Mouse (Mus musculus) forebrain, embryonic 11.5 days (tissue): ENCODE measurements around the gene Eif4g1. TPM values are rescaled to one million over a fixed set of nuclear protein-coding genes. Genes with fewer than 3 reads are reported as not detected.

Source experiments
- ATAC-seq: fragments of 200-750 bp; cut with Nextera tagmentation; replicated peaks from 2 replicates; pipeline ENCODE4 v1.8.0; 2017; ENCODE audit warnings: moderate TSS enrichment; ENCODE audit not compliant: low FRiP score
- DNase-seq: peaks from one replicate; pipeline ENCODE4 v3.0.0-alpha.2; 2017; ENCODE audit warnings: low spot score
- H3K27ac ChIP-seq: fragments of 300-500 bp; sonication (generic); 2 replicates; pipeline ENCODE4 v1.5.1; 2014; ENCODE audit warnings: low read depth, low read length
- H3K27me3 ChIP-seq: fragments of 300-500 bp; sonication (generic); 2 replicates; pipeline ENCODE4 v1.6.1; 2014; ENCODE audit warnings: mild to moderate bottlenecking, low read length, mixed read lengths; ENCODE audit not compliant: control insufficient read depth, insufficient read depth
- H3K36me3 ChIP-seq: fragments of 300-500 bp; sonication (generic); 2 replicates; pipeline ENCODE4 v1.6.1; 2014; ENCODE audit warnings: mild to moderate bottlenecking, low read length, moderate library complexity, mixed read lengths; ENCODE audit not compliant: control insufficient read depth, insufficient read depth
- H3K4me1 ChIP-seq: fragments of 300-500 bp; sonication (generic); replicated peaks from 2 replicates; pipeline ENCODE4 v1.6.1; 2014; ENCODE audit warnings: low read length, mixed read lengths; ENCODE audit not compliant: control insufficient read depth, insufficient read depth
- H3K4me2 ChIP-seq: fragments of 300-500 bp; sonication (generic); 2 replicates; pipeline ENCODE4 v1.6.1; 2014; ENCODE audit warnings: low read depth, mild to moderate bottlenecking, low read length, moderate library complexity, mixed read lengths; ENCODE audit not compliant: severe bottlenecking
- H3K4me3 ChIP-seq: fragments of 300-500 bp; sonication (generic); 2 replicates; pipeline ENCODE4 v1.5.1; 2014; ENCODE audit warnings: low read depth, low read length
- H3K9ac ChIP-seq: fragments of 300-500 bp; sonication (generic); 2 replicates; pipeline ENCODE4 v1.6.1; 2014; ENCODE audit warnings: low read length
- H3K9me3 ChIP-seq: fragments of 300-500 bp; sonication (generic); 2 replicates; pipeline ENCODE4 v1.6.1; 2016; ENCODE audit warnings: low read length, mixed read lengths; ENCODE audit not compliant: control insufficient read depth
- WGBS: fragments of 180-500 bp; shearing (Covaris S2); extraction: QIAGEN DNeasy Blood & Tissue Kit; methylation state at CpG from one replicate; pipeline ENCODE4 v1.1.7; 2014; 5-methylcytosine and 5-hydroxymethylcytosine counted together
- polyA plus RNA-seq: library from polyadenylated mRNA; unstranded; fragments of >200 nt; fragmentation: Nextera tagmentation; extraction: Ambion mirVana; gene quantifications from 2 replicates; pipeline ENCODE4 v1.2.1, GENCODE M21; 2014

Gene Eif4g1
- polyA plus RNA-seq, 1 experiment from 2014 or later, result 186 TPM

DNA sequence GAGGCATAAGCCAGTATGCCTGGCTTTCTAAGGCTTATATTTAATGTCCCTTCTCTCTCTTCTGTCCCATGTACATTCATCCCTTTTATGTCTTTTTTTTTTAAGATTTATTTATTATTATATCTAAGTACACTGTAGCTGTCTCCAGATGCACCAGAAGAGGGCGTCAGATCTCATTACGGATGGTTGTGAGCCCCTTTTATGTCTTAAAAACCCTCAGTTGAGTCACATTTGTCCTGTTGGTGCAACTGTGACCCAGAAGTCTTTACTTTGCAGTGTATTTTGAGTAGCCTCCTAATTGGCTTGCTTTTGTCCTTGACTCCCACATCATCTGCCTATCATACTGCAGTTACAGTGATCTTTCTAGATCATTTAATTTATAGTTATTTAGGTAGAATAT, 14.8 kb upstream of the Eif4g1 start:
- Histone ChIP-seq H3K27ac (no peak overlapping the region), H3K4me2 (no peak overlapping the region), H3K9ac (no peak overlapping the region), H3K4me1 (peaks cover 2% of the 10 kb centered on the region; the same call in 1 of the 2 replicates), H3K4me3 (no peak overlapping the region), H3K27me3 (no peaks in the 10 kb centered on the region), H3K9me3 (no peaks in the 10 kb centered on the region), H3K36me3 (peaks cover 13% of the 10 kb centered on the region; the same call in 1 of the 2 replicates)
- DNase-seq (no peak), ATAC-seq (no peak)
- WGBS, result 45% methylated on average over 2 of the region's 2 CpGs

DNA sequence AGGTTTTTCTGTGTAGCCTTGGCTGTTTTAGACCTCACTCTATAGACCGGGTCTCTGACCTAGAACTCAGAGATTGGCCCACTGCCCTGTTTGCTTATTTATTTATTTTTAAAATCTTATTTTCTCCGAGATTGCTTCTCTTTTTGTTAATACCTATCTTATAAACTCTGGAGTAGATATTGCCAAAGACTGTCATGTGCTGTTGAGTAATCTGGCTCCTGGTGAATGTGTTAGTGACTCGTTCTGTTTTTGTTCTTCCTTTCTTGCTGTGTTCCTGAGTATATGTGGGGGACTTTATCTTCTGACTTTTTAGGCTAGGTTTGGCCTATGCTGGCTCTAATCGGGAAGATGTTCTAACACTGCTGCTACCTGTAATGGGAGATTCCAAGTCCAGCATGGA, 10.5 kb upstream of the Eif4g1 start:
- no peak overlapping the region for H3K4me2 ChIP-seq
- no peak overlapping the region for H3K4me3 ChIP-seq
- peaks cover 26% of the 10 kb centered on the region for H3K36me3 ChIP-seq
- H3K9ac ChIP-seq, result no peak overlapping the region
- no peaks in the 10 kb centered on the region; the same call in 1 of the 2 replicates for H3K4me1 ChIP-seq
- no peak overlapping the region for H3K27ac ChIP-seq
- DNase-seq (no peak), ATAC-seq (no peak)
- no peaks in the 10 kb centered on the region for H3K9me3 ChIP-seq
- H3K27me3 ChIP-seq, result no peaks in the 10 kb centered on the region
- 98% methylated on average over 4 of the region's 4 CpGs for WGBS

DNA sequence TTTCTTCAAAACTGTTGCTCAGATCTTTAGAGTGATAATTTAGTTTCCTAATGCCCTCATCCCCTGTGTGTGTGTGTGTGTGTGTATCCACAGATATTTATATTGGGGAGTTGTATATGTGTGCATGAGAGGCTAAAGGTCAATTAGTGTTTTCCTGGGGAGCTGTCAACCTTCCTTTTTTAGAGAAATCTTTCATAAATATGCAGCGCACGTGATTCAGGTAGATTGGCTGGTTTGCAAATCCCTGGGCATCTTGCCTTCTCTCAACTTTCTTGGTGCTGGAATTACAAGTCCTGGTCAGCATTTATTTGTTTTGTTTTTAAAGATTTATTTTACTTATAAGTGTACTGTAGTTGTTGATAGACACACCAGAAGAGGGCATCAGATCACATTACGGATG, 2.2 kb downstream of the Eif4g1 start:
- no peak overlapping the region for H3K27ac ChIP-seq
- H3K9ac ChIP-seq, result no peak overlapping the region
- peaks cover 8% of the 10 kb centered on the region for H3K4me1 ChIP-seq
- H3K27me3 ChIP-seq, result no peaks in the 10 kb centered on the region
- no peak overlapping the region for H3K4me3 ChIP-seq
- H3K9me3 ChIP-seq, result no peaks in the 10 kb centered on the region
- no peaks in the 10 kb centered on the region for H3K36me3 ChIP-seq
- 86% methylated on average over 3 of the region's 3 CpGs for WGBS
- H3K4me2 ChIP-seq, result no peak overlapping the region
- DNase-seq (no peak), ATAC-seq (no peak)

GRCm38 (mm10) chr16:20671886-20672285, 3.8 kb downstream of the Eif4g1 start:
- no peaks in the 10 kb centered on the region for H3K9me3 ChIP-seq
- peak overlapping the region; percentile 57; the same call in 1 of the 2 replicates for H3K4me2 ChIP-seq
- peaks cover 8% of the 10 kb centered on the region for H3K4me1 ChIP-seq
- no peaks in the 10 kb centered on the region for H3K36me3 ChIP-seq
- H3K9ac ChIP-seq, result no peak overlapping the region; the same call in 1 of the 2 replicates
- H3K27ac ChIP-seq, result no peak overlapping the region
- peak overlapping the region; percentile 100 for H3K4me3 ChIP-seq
- ATAC-seq (no peak), DNase-seq (no peak)
- no peaks in the 10 kb centered on the region for H3K27me3 ChIP-seq
- 23% methylated on average over 6 of the region's 6 CpGs for WGBS

GRCm38 (mm10) chr16:20672500-20672902, 4.4 kb downstream of the Eif4g1 start:
- H3K4me1 ChIP-seq, result peaks cover 8% of the 10 kb centered on the region
- H3K36me3 ChIP-seq, result no peaks in the 10 kb centered on the region
- no peaks in the 10 kb centered on the region for H3K9me3 ChIP-seq
- H3K27me3 ChIP-seq, result no peaks in the 10 kb centered on the region
- ATAC-seq (peak; percentile 97), DNase-seq (peak; percentile 97)
- peak overlapping the region; percentile 96 for H3K9ac ChIP-seq
- H3K27ac ChIP-seq, result peak overlapping the region; percentile 89
- peak overlapping the region; percentile 57 for H3K4me2 ChIP-seq
- H3K4me3 ChIP-seq, result peak overlapping the region; percentile 100
- WGBS, result under 1% methylated on average over 34 of the region's 38 CpGs

DNA sequence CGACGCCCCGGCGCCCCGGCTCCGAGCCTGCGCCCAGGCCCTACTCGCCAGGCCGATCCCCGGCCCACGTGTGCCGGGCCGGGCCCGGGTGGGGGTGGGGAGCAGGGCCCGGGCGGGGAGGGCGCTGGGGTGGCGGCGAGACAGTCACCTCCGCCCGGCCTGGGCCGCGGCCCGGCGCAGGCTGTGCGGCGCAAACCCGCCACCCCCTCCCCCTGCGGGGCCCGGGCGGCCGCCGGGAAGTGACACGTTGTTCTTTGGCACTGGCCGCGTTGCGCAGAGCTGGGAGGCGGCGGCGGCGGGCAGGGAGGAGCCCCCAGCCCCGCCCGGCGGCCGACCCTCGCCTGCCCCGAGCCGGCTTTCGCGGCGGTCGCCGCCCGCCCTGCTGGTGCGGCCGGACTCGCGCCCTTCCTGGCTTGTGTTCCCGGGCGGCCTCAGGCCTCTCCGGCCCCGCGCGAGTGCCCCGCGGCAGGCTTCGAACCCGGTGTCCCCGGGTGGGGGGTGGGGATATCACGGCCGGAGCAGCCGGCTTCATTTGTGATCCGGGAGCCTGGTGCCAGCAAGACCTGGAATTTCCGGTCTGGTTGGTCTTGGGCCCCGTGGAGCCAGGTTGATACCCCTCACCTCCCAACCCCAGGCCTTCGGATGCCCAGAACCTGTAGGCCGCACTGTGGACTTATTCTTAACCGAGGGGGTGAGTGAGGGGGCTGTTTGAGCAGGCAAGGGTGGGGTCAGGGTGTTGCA, 5.0 kb downstream of the Eif4g1 start:
- peak overlapping the region; percentile 100 for H3K4me3 ChIP-seq
- 0% methylated on average over 38 of the region's 78 CpGs for WGBS
- peak overlapping the region; percentile 89 for H3K27ac ChIP-seq
- peak overlapping the region; percentile 96 for H3K9ac ChIP-seq
- DNase-seq (peak; percentile 82), ATAC-seq (peak; percentile 87; the same call in 1 of the 2 replicates)
- H3K9me3 ChIP-seq, result no peaks in the 10 kb centered on the region
- no peaks in the 10 kb centered on the region for H3K27me3 ChIP-seq
- peaks cover 4% of the 10 kb centered on the region; the same call in 1 of the 2 replicates for H3K36me3 ChIP-seq
- H3K4me2 ChIP-seq, result peak overlapping the region; percentile 95
- H3K4me1 ChIP-seq, result peaks cover 8% of the 10 kb centered on the region

DNA sequence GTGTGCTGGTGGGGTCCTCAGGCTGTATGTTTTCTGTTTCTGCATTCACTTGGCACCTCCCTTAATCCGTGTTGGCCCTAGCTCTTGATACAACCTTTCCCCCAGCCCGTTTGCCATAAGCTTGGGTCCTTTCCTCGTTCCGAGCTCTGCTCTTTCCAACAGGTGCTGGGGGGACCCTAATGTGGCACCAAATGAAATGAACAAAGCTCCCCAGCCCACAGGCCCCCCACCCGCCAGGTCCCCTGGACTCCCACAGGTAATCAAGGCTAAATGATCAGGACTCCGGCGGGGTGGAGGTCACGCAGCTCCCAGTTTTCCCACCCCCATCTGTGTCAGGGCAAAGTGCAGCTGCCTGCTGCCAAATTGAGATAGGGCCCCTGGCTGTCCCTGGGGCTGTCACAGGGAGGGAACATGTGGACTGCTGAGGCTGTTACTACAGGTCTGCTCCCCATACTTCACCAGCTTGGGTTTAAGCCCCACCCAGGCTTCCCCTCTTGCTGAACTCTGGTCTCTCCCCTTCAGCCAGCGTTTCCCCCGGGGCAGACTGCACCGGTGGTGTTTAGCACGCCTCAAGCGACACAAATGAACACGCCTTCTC, 5.7 kb downstream of the Eif4g1 start:
- Histone ChIP-seq H3K4me1 (peaks cover 8% of the 10 kb centered on the region), H3K9me3 (no peaks in the 10 kb centered on the region), H3K4me2 (peak overlapping the region; percentile 95), H3K27ac (no peak overlapping the region; the same call in 1 of the 2 replicates), H3K9ac (peak overlapping the region; percentile 96), H3K27me3 (no peaks in the 10 kb centered on the region), H3K36me3 (peaks cover 4% of the 10 kb centered on the region; the same call in 1 of the 2 replicates), H3K4me3 (peak overlapping the region; percentile 100)
- 15% methylated on average over 14 of the region's 14 CpGs for WGBS
- no peak for ATAC-seq
- peak; percentile 63 for DNase-seq

- peaks cover 15% of the 10 kb centered on the region for H3K36me3 ChIP-seq
- ATAC-seq, result no peak
- H3K27me3 ChIP-seq, result no peaks in the 10 kb centered on the region
- DNase-seq, result no peak
- no peak overlapping the region for H3K9ac ChIP-seq
- H3K4me2 ChIP-seq, result no peak overlapping the region
- WGBS, result 85% methylated on average over 6 of the region's 6 CpGs
- H3K27ac ChIP-seq, result no peak overlapping the region
- no peaks in the 10 kb centered on the region for H3K9me3 ChIP-seq
- H3K4me3 ChIP-seq, result no peak overlapping the region
- H3K4me1 ChIP-seq, result peaks cover 8% of the 10 kb centered on the region
These were observed 7.1 kb downstream of the Eif4g1 start for GRCm38 (mm10) chr16:20675213-20675612.
